Mouse (Mus musculus): ENCODE measurements around the gene Pard3b.

GRCm38 (mm10) chr1:62129186-62129585 is 490.6 kb downstream of the Pard3b start:
- TF ChIP-seq CTCF (conservative IDR thresholded peaks at IDR 0.05; ENCODE audit: insufficient read depth, insufficient read length, low read depth, low read length) (no peak), POLR2A (IDR thresholded peaks at IDR 0.05; ENCODE audit: low read depth, low read length) (no peak)

All from kidney, adult 2 months (tissue).